Mouse (Mus musculus): Measurements from ENCODE around the gene Kcnma1. TPM values are rescaled to one million over a fixed set of nuclear protein-coding genes. Genes with fewer than 3 reads are reported as not detected.

Gene Kcnma1
- polyA plus RNA-seq, 1 experiment from 2014 or later = 8.2 TPM

- Histone ChIP-seq H3K4me2 (ENCODE audit: low read length) (no peak overlapping the region), H3K27ac (ENCODE audit: low read depth) (no peak overlapping the region), H3K9me3 (ENCODE audit: control insufficient read depth, low read length) (no peaks in the 10 kb centered on the region), H3K4me3 (ENCODE audit: low read depth, low read length) (no peak overlapping the region), H3K4me1 (replicated peaks; ENCODE audit: control insufficient read depth, insufficient read depth, low read length) (no peaks in the 10 kb centered on the region), H3K9ac (ENCODE audit: low read length) (no peak overlapping the region), H3K27me3 (replicated peaks; ENCODE audit: control insufficient read depth, insufficient read depth, low read length) (no peaks in the 10 kb centered on the region), H3K36me3 (ENCODE audit: control insufficient read depth, insufficient read depth, low read length) (no peaks in the 10 kb centered on the region)
- WGBS = 75% methylated on average over 5 of the region's 5 CpGs
- DNase-seq (ENCODE audit: low spot score) = no peak
- no peak for ATAC-seq (replicated peaks; ENCODE audit: low FRiP score, low TSS enrichment, low read depth)
These were observed 136.7 kb downstream of the Kcnma1 start for GRCm38 (mm10) chr14:23877561-23877960.

GRCm38 (mm10) chr14:23874545-23874944, 139.7 kb downstream of the Kcnma1 start:
- no peak for ATAC-seq (replicated peaks; ENCODE audit: low FRiP score, low TSS enrichment, low read depth)
- Histone ChIP-seq H3K4me1 (replicated peaks; ENCODE audit: control insufficient read depth, insufficient read depth, low read length) (no peaks in the 10 kb centered on the region), H3K9ac (ENCODE audit: low read length) (no peak overlapping the region), H3K4me3 (ENCODE audit: low read depth, low read length) (no peak overlapping the region), H3K27ac (ENCODE audit: low read depth) (no peak overlapping the region), H3K36me3 (ENCODE audit: control insufficient read depth, insufficient read depth, low read length) (no peaks in the 10 kb centered on the region), H3K9me3 (ENCODE audit: control insufficient read depth, low read length) (no peaks in the 10 kb centered on the region), H3K27me3 (replicated peaks; ENCODE audit: control insufficient read depth, insufficient read depth, low read length) (no peaks in the 10 kb centered on the region), H3K4me2 (ENCODE audit: low read length) (no peak overlapping the region)
- WGBS = 69% methylated on average over 2 of the region's 2 CpGs
- DNase-seq (ENCODE audit: low spot score) = no peak

- no peak for ATAC-seq (replicated peaks; ENCODE audit: low FRiP score, low TSS enrichment, low read depth)
- WGBS = 84% methylated on average over 4 of the region's 4 CpGs
- Histone ChIP-seq H3K4me2 (ENCODE audit: low read length) (no peak overlapping the region), H3K9ac (ENCODE audit: low read length) (no peak overlapping the region), H3K9me3 (ENCODE audit: control insufficient read depth, low read length) (no peaks in the 10 kb centered on the region), H3K36me3 (ENCODE audit: control insufficient read depth, insufficient read depth, low read length) (no peaks in the 10 kb centered on the region), H3K4me1 (replicated peaks; ENCODE audit: control insufficient read depth, insufficient read depth, low read length) (no peaks in the 10 kb centered on the region), H3K27me3 (replicated peaks; ENCODE audit: control insufficient read depth, insufficient read depth, low read length) (no peaks in the 10 kb centered on the region), H3K4me3 (ENCODE audit: low read depth, low read length) (no peak overlapping the region), H3K27ac (ENCODE audit: low read depth) (no peak overlapping the region)
- DNase-seq (ENCODE audit: low spot score) = no peak
These were observed 157.3 kb downstream of the Kcnma1 start for GRCm38 (mm10) chr14:23857034-23857433.

- Histone ChIP-seq H3K9ac (ENCODE audit: low read length) (no peak overlapping the region), H3K4me2 (ENCODE audit: low read length) (no peak overlapping the region), H3K9me3 (ENCODE audit: control insufficient read depth, low read length) (no peaks in the 10 kb centered on the region), H3K4me3 (ENCODE audit: low read depth, low read length) (no peak overlapping the region), H3K36me3 (ENCODE audit: control insufficient read depth, insufficient read depth, low read length) (no peaks in the 10 kb centered on the region), H3K4me1 (replicated peaks; ENCODE audit: control insufficient read depth, insufficient read depth, low read length) (no peaks in the 10 kb centered on the region), H3K27me3 (replicated peaks; ENCODE audit: control insufficient read depth, insufficient read depth, low read length) (no peaks in the 10 kb centered on the region), H3K27ac (ENCODE audit: low read depth) (no peak overlapping the region)
- no peak for ATAC-seq (replicated peaks; ENCODE audit: low FRiP score, low TSS enrichment, low read depth)
- DNase-seq (ENCODE audit: low spot score) = no peak
- WGBS = 79% methylated on average over 2 of the region's 2 CpGs
These were observed 159.3 kb downstream of the Kcnma1 start for GRCm38 (mm10) chr14:23854946-23855345.

GRCm38 (mm10) chr14:23848529-23849141, 165.7 kb downstream of the Kcnma1 start:
- H3K27me3 ChIP-seq (replicated peaks; ENCODE audit: control insufficient read depth, insufficient read depth, low read length) = no peaks in the 10 kb centered on the region
- no peak overlapping the region for H3K4me3 ChIP-seq (ENCODE audit: low read depth, low read length)
- H3K9ac ChIP-seq (ENCODE audit: low read length) = no peak overlapping the region
- WGBS = 28% methylated on average over 6 of the region's 6 CpGs
- H3K4me1 ChIP-seq (replicated peaks; ENCODE audit: control insufficient read depth, insufficient read depth, low read length) = no peaks in the 10 kb centered on the region
- H3K27ac ChIP-seq (ENCODE audit: low read depth) = no peak overlapping the region
- DNase-seq (ENCODE audit: low spot score) (no peak), ATAC-seq (replicated peaks; ENCODE audit: low FRiP score, low TSS enrichment, low read depth) (no peak)
- H3K4me2 ChIP-seq (ENCODE audit: low read length) = no peak overlapping the region
- H3K9me3 ChIP-seq (ENCODE audit: control insufficient read depth, low read length) = no peaks in the 10 kb centered on the region
- no peaks in the 10 kb centered on the region for H3K36me3 ChIP-seq (ENCODE audit: control insufficient read depth, insufficient read depth, low read length)

GRCm38 (mm10) chr14:23846706-23847105, 167.6 kb downstream of the Kcnma1 start:
- no peaks in the 10 kb centered on the region for H3K4me1 ChIP-seq (replicated peaks; ENCODE audit: control insufficient read depth, insufficient read depth, low read length)
- no peak for ATAC-seq (replicated peaks; ENCODE audit: low FRiP score, low TSS enrichment, low read depth)
- H3K27me3 ChIP-seq (replicated peaks; ENCODE audit: control insufficient read depth, insufficient read depth, low read length) = no peaks in the 10 kb centered on the region
- no peaks in the 10 kb centered on the region for H3K36me3 ChIP-seq (ENCODE audit: control insufficient read depth, insufficient read depth, low read length)
- no peak overlapping the region for H3K9ac ChIP-seq (ENCODE audit: low read length)
- DNase-seq (ENCODE audit: low spot score) = no peak
- no peak overlapping the region for H3K4me3 ChIP-seq (ENCODE audit: low read depth, low read length)
- WGBS = 88% methylated on average over 4 of the region's 4 CpGs
- H3K4me2 ChIP-seq (ENCODE audit: low read length) = no peak overlapping the region
- no peaks in the 10 kb centered on the region for H3K9me3 ChIP-seq (ENCODE audit: control insufficient read depth, low read length)
- H3K27ac ChIP-seq (ENCODE audit: low read depth) = no peak overlapping the region

GRCm38 (mm10) chr14:23842025-23842424, 172.3 kb downstream of the Kcnma1 start:
- Histone ChIP-seq H3K4me2 (ENCODE audit: low read length) (no peak overlapping the region), H3K9me3 (ENCODE audit: control insufficient read depth, low read length) (no peaks in the 10 kb centered on the region), H3K9ac (ENCODE audit: low read length) (no peak overlapping the region), H3K4me3 (ENCODE audit: low read depth, low read length) (no peak overlapping the region), H3K4me1 (replicated peaks; ENCODE audit: control insufficient read depth, insufficient read depth, low read length) (no peaks in the 10 kb centered on the region), H3K27me3 (replicated peaks; ENCODE audit: control insufficient read depth, insufficient read depth, low read length) (no peaks in the 10 kb centered on the region), H3K27ac (ENCODE audit: low read depth) (no peak overlapping the region), H3K36me3 (ENCODE audit: control insufficient read depth, insufficient read depth, low read length) (no peaks in the 10 kb centered on the region)
- whole genome bisulfite sequencing = 77% methylated on average over 3 of the region's 3 CpGs
- DNase-seq (ENCODE audit: low spot score) = no peak
- ATAC-seq (replicated peaks; ENCODE audit: low FRiP score, low TSS enrichment, low read depth) = no peak

- Histone ChIP-seq H3K4me3 (ENCODE audit: low read depth, low read length) (no peak overlapping the region), H3K27me3 (replicated peaks; ENCODE audit: control insufficient read depth, insufficient read depth, low read length) (no peaks in the 10 kb centered on the region), H3K27ac (ENCODE audit: low read depth) (no peak overlapping the region), H3K9ac (ENCODE audit: low read length) (no peak overlapping the region), H3K4me2 (ENCODE audit: low read length) (no peak overlapping the region), H3K9me3 (ENCODE audit: control insufficient read depth, low read length) (no peaks in the 10 kb centered on the region), H3K4me1 (replicated peaks; ENCODE audit: control insufficient read depth, insufficient read depth, low read length) (peaks cover 4% of the 10 kb centered on the region; the same call in 1 of the 2 replicates), H3K36me3 (ENCODE audit: control insufficient read depth, insufficient read depth, low read length) (no peaks in the 10 kb centered on the region)
- DNase-seq (ENCODE audit: low spot score) (no peak), ATAC-seq (replicated peaks; ENCODE audit: low FRiP score, low TSS enrichment, low read depth) (no peak)
- 74% methylated on average over 5 of the region's 5 CpGs for WGBS
These were observed 174.7 kb downstream of the Kcnma1 start for GRCm38 (mm10) chr14:23839613-23840012.

GRCm38 (mm10) chr14:23835387-23836111, 178.7 kb downstream of the Kcnma1 start:
- no peak overlapping the region for H3K27ac ChIP-seq (ENCODE audit: low read depth)
- peaks cover 4% of the 10 kb centered on the region; the same call in 1 of the 2 replicates for H3K4me1 ChIP-seq (replicated peaks; ENCODE audit: control insufficient read depth, insufficient read depth, low read length)
- DNase-seq (ENCODE audit: low spot score) = no peak

More at GRCm38 (mm10) chr14:23835387-23836111, 178.7 kb downstream of the Kcnma1 start:
- H3K27me3 ChIP-seq (replicated peaks; ENCODE audit: control insufficient read depth, insufficient read depth, low read length) = no peaks in the 10 kb centered on the region
- WGBS = 42% methylated on average over 10 of the region's 10 CpGs
- H3K36me3 ChIP-seq (ENCODE audit: control insufficient read depth, insufficient read depth, low read length) = no peaks in the 10 kb centered on the region
- no peak overlapping the region for H3K9ac ChIP-seq (ENCODE audit: low read length)
- ATAC-seq (replicated peaks; ENCODE audit: low FRiP score, low TSS enrichment, low read depth) = no peak
- H3K4me2 ChIP-seq (ENCODE audit: low read length) = no peak overlapping the region
- H3K9me3 ChIP-seq (ENCODE audit: control insufficient read depth, low read length) = no peaks in the 10 kb centered on the region
- H3K4me3 ChIP-seq (ENCODE audit: low read depth, low read length) = no peak overlapping the region

Data from intestine, embryonic 14.5 days (tissue).